Mouse (Mus musculus): ENCODE data around the gene Krcc1. TPM values are rescaled to one million over a fixed set of nuclear protein-coding genes. Genes with fewer than 3 reads are reported as not detected.

Krcc1 gene
- polyA plus RNA-seq, 1 experiment from 2014 or later: 54.4 TPM

Small RNA genes within 50 kb of the gene (microRNA-seq; reads per million reads assigned to microRNA genes)
- 14.2 reads per million, percentile 34 among the genes with 10 or more reads in this experiment for gene Mir8112

Other genes starting within 250 kb of the Krcc1 start
- 36.7 and 39.9 TPM in 2 replicates for gene Thnsl2, start 127.2 kb upstream of the Krcc1 start, polyA plus RNA-seq (2015; fragmentation: Nextera tagmentation; extraction: Ambion mirVana)
- gene Fabp1, start 71.8 kb upstream of the Krcc1 start, polyA plus RNA-seq (2015; fragmentation: Nextera tagmentation; extraction: Ambion mirVana): 3.5 and 4.4 TPM in 2 replicates
- 0.82 and 1.7 TPM in 2 replicates for gene Smyd1, start 50.6 kb downstream of the Krcc1 start, polyA plus RNA-seq (2015; fragmentation: Nextera tagmentation; extraction: Ambion mirVana)
- 0.13 TPM in 1 of 2 replicates, not detected in the other for gene Cd8b1, start 51.1 kb downstream of the Krcc1 start, polyA plus RNA-seq (2015; fragmentation: Nextera tagmentation; extraction: Ambion mirVana)
- 0.09 and 0.13 TPM in 2 replicates for gene Cd8a, start 101.8 kb downstream of the Krcc1 start, polyA plus RNA-seq (2015; fragmentation: Nextera tagmentation; extraction: Ambion mirVana)
- gene Rmnd5a, start 169.0 kb downstream of the Krcc1 start, polyA plus RNA-seq (2015; fragmentation: Nextera tagmentation; extraction: Ambion mirVana): 14.1 and 14.7 TPM in 2 replicates
- gene Rnf103, start 222.2 kb downstream of the Krcc1 start, polyA plus RNA-seq (2015; fragmentation: Nextera tagmentation; extraction: Ambion mirVana): 16.7 and 17.2 TPM in 2 replicates

Data from kidney, embryonic 15.5 days (tissue).